9 mouse cellular contexts compared by ENCODE assay signal in genomic region chr3:83706531-83707243, GRCm38 (mm10). TPM values are rescaled to one million over a fixed set of nuclear protein-coding genes. Genes with fewer than 3 reads are reported as not detected.
DNase-seq lines count a peak whose midpoint lies in the region; ATAC-seq lines count a peak whose summit lies in the region.
"Had no signal": no experiment of that assay in that cellular context is flagged by ENCODE, and none has a peak within 500 bp of the region (broad histone marks: within the 10 kb centered on the region; RNA-seq: fewer than 3 reads in every experiment).

No protein-coding gene starts in this region.

- no peaks in the 10 kb centered on the region for H3K9me3 ChIP-seq in liver, embryonic 16.5 days (replicated peaks; ENCODE audit: control insufficient read depth, low read length)
- H3K9me3 ChIP-seq in hindbrain, embryonic 10.5 days: no peaks in the 10 kb centered on the region
- H3K9me3 ChIP-seq: embryonic facial prominence, embryonic 12.5 days had no signal

- H3K27me3 ChIP-seq in liver, embryonic 16.5 days (ENCODE audit: control insufficient read depth, insufficient read depth, low read depth, low read length): no peaks in the 10 kb centered on the region
- no peaks in the 10 kb centered on the region for H3K27me3 ChIP-seq in hindbrain, embryonic 10.5 days (ENCODE audit: insufficient read depth, poor library complexity, severe bottlenecking)
- H3K27me3 ChIP-seq: embryonic facial prominence, embryonic 12.5 days had no signal

- H3K4me2 ChIP-seq in liver, embryonic 16.5 days (ENCODE audit: low read depth, low read length): no peak overlapping the region
- H3K4me2 ChIP-seq: embryonic facial prominence, embryonic 12.5 days had no signal

- no peak overlapping the region for H3K27ac ChIP-seq in liver, embryonic 16.5 days (ENCODE audit: low read length)
- H3K27ac ChIP-seq in hindbrain, embryonic 10.5 days: no peak overlapping the region
- H3K27ac ChIP-seq: embryonic facial prominence, embryonic 12.5 days had no signal

- no peaks in the 10 kb centered on the region for H3K36me3 ChIP-seq in liver, embryonic 16.5 days (ENCODE audit: control insufficient read depth, insufficient read depth)
- H3K36me3 ChIP-seq in hindbrain, embryonic 10.5 days: no peaks in the 10 kb centered on the region
- H3K36me3 ChIP-seq: embryonic facial prominence, embryonic 12.5 days had no signal

- no peak overlapping the region for H3K9ac ChIP-seq in liver, embryonic 16.5 days (ENCODE audit: low read depth, low read length)
- H3K9ac ChIP-seq: embryonic facial prominence, embryonic 12.5 days had no signal

- H3K4me3 ChIP-seq in liver, embryonic 16.5 days (ENCODE audit: low read depth, low read length): no peak overlapping the region
- no peak overlapping the region for H3K4me3 ChIP-seq in hindbrain, embryonic 10.5 days
- H3K4me3 ChIP-seq: embryonic facial prominence, embryonic 12.5 days had no signal

- no peaks in the 10 kb centered on the region for H3K4me1 ChIP-seq in liver, embryonic 16.5 days (ENCODE audit: control insufficient read depth, low read depth, low read length)
- peaks cover 16% of the 10 kb centered on the region for H3K4me1 ChIP-seq in hindbrain, embryonic 10.5 days (replicated peaks)

- 19% methylated on average over 13 of the region's 13 CpGs for WGBS in liver, embryonic 16.5 days (ENCODE audit: insufficient replicate concordance)
- WGBS in hindbrain, embryonic 10.5 days: 76% methylated on average over 13 of the region's 13 CpGs

- DNase-seq in adrenal gland, postnatal 10 days: peak; percentile 46
- DNase-seq in adrenal gland, postnatal 4 days (ENCODE audit: low spot score in 2 of 2): no peak
- peak; percentile 18 for DNase-seq in urinary bladder, postnatal 14 days (ENCODE audit: low spot score)
- no peak for DNase-seq in urinary bladder, postnatal 25 days (ENCODE audit: low spot score)
- no peak for DNase-seq in right cerebral cortex, postnatal 36 days (ENCODE audit: low spot score in 2 of 2)
- DNase-seq in hindbrain, embryonic 10.5 days (ENCODE audit: low spot score): no peak
- no peak for DNase-seq in right cerebral cortex, postnatal 25 days

- ATAC-seq in liver, embryonic 16.5 days (ENCODE audit: low read depth): 0 out of 2 replicates have a peak, but pooled peaks have one; percentile 21

RNA-seq across cellular contexts. Expression of gene Sfrp2, which starts 59.4 kb away (rescaled TPM):
- total RNA-seq in adrenal gland, postnatal 10 days (2021): 10 to 100 TPM; 11.2 to 19.2 TPM
- total RNA-seq in adrenal gland, postnatal 4 days (2021): 10 to 100 TPM; 17.7 to 31.4 TPM
- polyA plus RNA-seq in liver, embryonic 16.5 days (2015; fragmentation: Nextera tagmentation; extraction: Ambion mirVana): 2.2 and 3.2 TPM in 2 replicates
- polyA plus RNA-seq in hindbrain, embryonic 10.5 days (2016; fragmentation: Nextera tagmentation; extraction: Ambion mirVana): 166 and 251 TPM in 2 replicates

Comparison
In these comparisons a context has a peak if more than half of its experiments do, and no peak if none do; other contexts are left out.
1. DNase-seq: peak in adrenal gland, postnatal 10 days (single experiment) and urinary bladder, postnatal 14 days (single experiment); none in adrenal gland, postnatal 4 days (0 of 2), urinary bladder, postnatal 25 days (single experiment), right cerebral cortex, postnatal 36 days (0 of 2), hindbrain, embryonic 10.5 days (single experiment) and right cerebral cortex, postnatal 25 days (single experiment).